Mouse (Mus musculus) midbrain, embryonic 10.5 days (tissue): Measurements from ENCODE around the gene Card10. TPM values are rescaled to one million over a fixed set of nuclear protein-coding genes. Genes with fewer than 3 reads are reported as not detected.

Source experiments
- DNase-seq: peaks from one replicate; pipeline ENCODE4 v3.0.0-alpha.2; 2017; ENCODE audit warnings: low spot score
- H3K27ac ChIP-seq: fragments of 300-500 bp; sonication (generic); replicated peaks from 2 replicates; pipeline ENCODE4 v1.5.1; 2016; ENCODE audit warnings: mild to moderate bottlenecking
- H3K27me3 ChIP-seq: fragments of 300-500 bp; sonication (generic); 2 replicates; pipeline ENCODE4 v1.6.1; 2016; ENCODE audit warnings: low read depth, mild to moderate bottlenecking; ENCODE audit not compliant: poor library complexity, severe bottlenecking
- H3K36me3 ChIP-seq: fragments of 300-500 bp; sonication (generic); 2 replicates; pipeline ENCODE4 v1.6.1; 2016; ENCODE audit warnings: mild to moderate bottlenecking, moderate library complexity
- H3K4me1 ChIP-seq: fragments of 300-500 bp; sonication (generic); 2 replicates; pipeline ENCODE4 v1.6.1; 2016
- H3K4me3 ChIP-seq: fragments of 300-500 bp; sonication (generic); 2 replicates; pipeline ENCODE4 v1.5.1; 2016; ENCODE audit warnings: mild to moderate bottlenecking, moderate library complexity
- H3K9me3 ChIP-seq: fragments of 300-500 bp; sonication (generic); replicated peaks from 2 replicates; pipeline ENCODE4 v1.6.1; 2016; ENCODE audit warnings: mild to moderate bottlenecking
- WGBS: fragments of 180-500 bp; shearing (Covaris S2); methylation state at CpG from one replicate; pipeline ENCODE4 v1.1.7; 2016; 5-methylcytosine and 5-hydroxymethylcytosine counted together
- polyA plus RNA-seq: library from polyadenylated mRNA; unstranded; fragments of >200 nt; fragmentation: Nextera tagmentation; extraction: Ambion mirVana; gene quantifications from 2 replicates; pipeline ENCODE4 v1.2.1, GENCODE M21; 2016

The Card10 gene
- polyA plus RNA-seq, 1 experiment from 2014 or later = 2.6 TPM

DNA sequence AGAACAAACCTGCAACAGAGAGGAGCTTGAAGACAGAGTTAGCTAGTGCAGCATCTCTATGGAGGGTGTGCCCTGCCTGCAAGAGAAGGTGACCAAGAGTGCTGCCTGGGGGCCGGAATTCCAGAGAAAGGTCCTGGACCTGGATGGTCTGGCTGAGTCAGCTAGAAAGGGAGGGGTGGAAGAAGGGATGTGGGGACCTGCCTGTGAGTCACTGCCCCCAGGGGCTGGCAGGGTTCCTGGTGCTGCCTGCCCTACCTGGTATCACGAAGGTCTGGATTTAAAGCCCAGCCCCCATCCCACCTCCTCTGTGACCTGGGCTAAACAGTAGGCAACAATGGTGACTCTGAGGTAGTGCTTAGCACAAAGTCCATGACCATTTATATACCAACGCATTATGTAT lies 4.3 kb upstream of the Card10 start:
- Histone ChIP-seq H3K27me3 (peaks cover 63% of the 10 kb centered on the region), H3K27ac (no peak overlapping the region), H3K9me3 (no peaks in the 10 kb centered on the region), H3K36me3 (no peaks in the 10 kb centered on the region), H3K4me3 (no peak overlapping the region), H3K4me1 (peaks cover 34% of the 10 kb centered on the region)
- no peak for DNase-seq
- 79% methylated on average over 3 of the region's 3 CpGs for WGBS

DNA sequence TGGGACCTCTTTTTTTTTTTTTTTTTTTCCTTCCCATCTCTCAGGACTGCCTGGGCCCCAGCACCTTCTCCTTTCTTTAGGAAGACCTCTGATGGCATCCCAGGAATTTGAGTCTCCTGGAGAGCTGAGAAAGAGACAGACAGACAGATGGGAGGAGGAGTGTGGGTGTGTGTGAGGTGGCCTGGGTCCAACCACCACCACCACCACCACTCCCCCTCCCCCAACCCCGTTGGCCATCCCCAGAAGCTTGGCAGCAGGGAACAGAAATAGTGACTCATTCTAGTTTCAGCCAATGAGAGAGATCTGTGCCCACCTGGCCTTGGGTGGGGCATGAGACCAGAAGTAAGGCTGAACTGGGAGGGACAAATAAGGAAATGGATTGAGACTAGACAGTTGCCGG lies 3.8 kb upstream of the Card10 start:
- peaks cover 68% of the 10 kb centered on the region for H3K27me3 ChIP-seq
- WGBS = 48% methylated on average over 2 of the region's 2 CpGs
- H3K4me1 ChIP-seq = peaks cover 40% of the 10 kb centered on the region
- no peaks in the 10 kb centered on the region for H3K9me3 ChIP-seq
- H3K36me3 ChIP-seq = no peaks in the 10 kb centered on the region
- no peak overlapping the region for H3K27ac ChIP-seq
- no peak overlapping the region for H3K4me3 ChIP-seq
- no peak for DNase-seq

DNA sequence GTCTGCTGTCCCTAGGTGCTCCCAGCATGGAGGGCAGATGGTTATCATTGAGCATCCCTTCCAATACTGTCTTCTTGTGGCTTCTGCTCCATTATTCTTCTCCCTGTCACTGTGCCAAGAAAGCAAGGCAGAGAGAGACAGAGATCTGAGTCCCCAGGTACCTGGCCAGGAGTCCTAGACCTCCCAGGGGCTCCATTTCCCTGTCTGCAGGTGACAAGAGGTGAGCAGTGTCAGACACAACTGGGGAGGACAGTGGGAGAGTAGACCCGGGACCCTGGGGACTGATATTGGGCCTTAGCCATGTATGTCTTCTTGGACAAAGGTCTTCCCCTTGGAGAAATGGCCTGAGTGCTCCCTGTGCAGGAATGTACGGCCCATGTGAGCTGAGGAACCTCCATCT lies 2.5 kb upstream of the Card10 start:
- no peak for DNase-seq
- peaks cover 81% of the 10 kb centered on the region for H3K27me3 ChIP-seq
- H3K4me3 ChIP-seq = no peak overlapping the region
- H3K36me3 ChIP-seq = no peaks in the 10 kb centered on the region
- WGBS = 79% methylated on average over 2 of the region's 2 CpGs
- H3K27ac ChIP-seq = no peak overlapping the region
- no peaks in the 10 kb centered on the region for H3K9me3 ChIP-seq
- H3K4me1 ChIP-seq = peaks cover 42% of the 10 kb centered on the region

DNA sequence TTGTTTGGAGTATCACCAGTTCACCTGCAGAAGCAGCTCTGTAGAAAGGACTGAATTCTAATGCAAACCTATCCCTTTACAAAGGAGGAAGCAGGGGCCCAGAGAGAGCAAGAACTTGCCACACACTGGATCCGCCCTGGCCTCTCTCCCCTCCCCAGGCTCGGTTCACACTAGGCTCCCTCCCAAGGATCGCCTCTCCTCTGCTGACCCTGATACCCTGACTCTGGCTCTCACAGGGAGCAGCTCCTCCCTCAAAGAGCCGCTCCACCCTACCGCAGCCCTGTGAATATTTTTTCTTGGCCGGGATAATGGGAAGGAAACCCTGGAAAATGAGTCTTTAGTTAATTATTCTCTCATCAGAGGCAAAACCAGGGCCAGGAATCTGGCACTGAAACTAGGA lies 1.5 kb upstream of the Card10 start:
- WGBS = 5% methylated on average over 6 of the region's 6 CpGs
- Histone ChIP-seq H3K27ac (no peak overlapping the region), H3K36me3 (no peaks in the 10 kb centered on the region), H3K4me3 (no peak overlapping the region), H3K4me1 (peaks cover 42% of the 10 kb centered on the region), H3K9me3 (no peaks in the 10 kb centered on the region), H3K27me3 (peaks cover 87% of the 10 kb centered on the region)
- DNase-seq = no peak

DNA sequence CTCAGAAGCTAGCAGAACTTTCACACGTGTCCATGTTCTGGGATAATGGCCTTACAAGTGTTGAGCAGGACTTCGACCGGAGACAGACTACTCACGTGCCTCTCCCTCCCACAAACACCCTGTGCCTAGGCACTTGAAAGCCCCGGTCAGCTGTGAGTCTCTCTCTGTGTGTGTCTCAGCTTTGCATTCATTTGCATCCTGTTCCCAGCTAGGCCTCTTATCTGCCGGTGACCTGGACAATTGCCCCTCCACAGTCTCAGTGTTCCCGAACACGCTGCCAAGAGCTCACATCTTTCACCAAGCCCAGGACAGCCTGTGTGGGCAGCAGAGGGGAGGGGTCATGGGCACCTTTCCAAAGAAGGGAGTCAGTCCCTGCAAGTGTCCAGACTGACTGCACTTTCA lies 658 bp upstream of the Card10 start:
- Histone ChIP-seq H3K27me3 (peaks cover 93% of the 10 kb centered on the region), H3K36me3 (no peaks in the 10 kb centered on the region), H3K4me1 (peaks cover 47% of the 10 kb centered on the region), H3K9me3 (no peaks in the 10 kb centered on the region), H3K27ac (no peak overlapping the region), H3K4me3 (peak overlapping the region; percentile 61)
- WGBS = 1% methylated on average over 8 of the region's 8 CpGs
- peak; percentile 51 for DNase-seq

DNA sequence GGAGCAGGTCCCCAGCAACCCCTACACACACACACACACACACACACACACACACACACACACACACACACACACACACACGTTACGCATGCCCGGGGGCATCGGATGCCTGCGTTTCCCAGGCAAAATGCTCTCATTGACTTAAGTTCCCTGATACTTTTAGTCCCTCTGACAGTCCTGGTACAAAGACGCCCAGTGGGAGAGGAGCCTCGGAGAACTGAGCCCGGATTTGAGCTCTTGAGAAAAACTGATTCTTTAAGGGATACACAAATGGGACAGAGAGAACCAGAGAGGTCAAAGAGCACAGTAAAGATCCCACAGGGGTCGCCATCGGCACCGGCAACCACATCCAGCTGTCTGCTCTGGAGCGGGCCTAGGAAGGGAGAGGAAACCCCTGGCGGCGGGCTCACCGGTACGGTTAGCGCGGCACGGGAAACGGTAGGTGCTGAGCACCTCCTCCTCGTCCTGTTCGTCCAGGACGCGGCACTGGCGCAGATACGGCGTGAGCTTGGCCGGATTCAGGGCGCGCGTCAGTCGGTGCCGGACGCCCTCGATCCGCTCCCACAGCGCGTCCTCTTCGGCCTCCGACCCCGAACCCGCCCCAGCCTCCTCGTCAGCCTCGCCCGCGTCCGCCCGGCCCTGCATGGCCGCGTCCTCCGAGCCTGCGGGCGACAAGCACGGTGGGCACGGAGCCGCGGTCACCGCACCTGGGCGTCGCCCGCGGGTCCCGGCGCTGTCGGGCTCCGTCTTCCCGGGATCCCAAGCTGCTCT lies 686 bp downstream of the Card10 start:
- H3K4me1 ChIP-seq = peaks cover 50% of the 10 kb centered on the region
- H3K27ac ChIP-seq = peak overlapping the region; percentile 76
- peaks cover 94% of the 10 kb centered on the region for H3K27me3 ChIP-seq
- peak; percentile 48 for DNase-seq
- H3K36me3 ChIP-seq = no peaks in the 10 kb centered on the region
- H3K4me3 ChIP-seq = peak overlapping the region; percentile 61
- H3K9me3 ChIP-seq = no peaks in the 10 kb centered on the region
- WGBS = 3% methylated on average over 67 of the region's 67 CpGs

DNA sequence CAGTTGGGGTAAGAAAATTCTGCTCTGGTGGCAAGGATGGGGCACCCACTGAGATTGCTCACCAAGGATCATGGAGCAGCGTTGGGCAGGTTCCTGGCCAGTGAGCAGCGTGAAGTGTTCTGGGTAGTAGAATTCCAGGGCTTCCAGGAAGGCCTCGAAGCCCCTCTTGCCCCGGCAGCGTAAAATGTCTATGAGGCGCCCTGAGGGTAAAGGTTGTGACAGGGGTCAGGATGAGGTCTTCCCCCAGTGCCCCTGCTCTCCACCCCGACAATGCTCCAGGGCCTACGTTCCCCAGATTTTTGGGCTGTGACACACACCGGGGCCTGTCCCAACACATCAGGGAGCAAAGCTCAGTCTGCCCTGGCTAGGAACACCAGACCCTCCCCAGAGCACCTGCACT lies 1.3 kb downstream of the Card10 start:
- no peaks in the 10 kb centered on the region for H3K36me3 ChIP-seq
- H3K27me3 ChIP-seq = peaks cover 94% of the 10 kb centered on the region
- WGBS = 72% methylated on average over 9 of the region's 9 CpGs
- no peak for DNase-seq
- H3K27ac ChIP-seq = no peak overlapping the region
- H3K4me1 ChIP-seq = peaks cover 52% of the 10 kb centered on the region
- no peaks in the 10 kb centered on the region for H3K9me3 ChIP-seq
- H3K4me3 ChIP-seq = peak overlapping the region; percentile 61

DNA sequence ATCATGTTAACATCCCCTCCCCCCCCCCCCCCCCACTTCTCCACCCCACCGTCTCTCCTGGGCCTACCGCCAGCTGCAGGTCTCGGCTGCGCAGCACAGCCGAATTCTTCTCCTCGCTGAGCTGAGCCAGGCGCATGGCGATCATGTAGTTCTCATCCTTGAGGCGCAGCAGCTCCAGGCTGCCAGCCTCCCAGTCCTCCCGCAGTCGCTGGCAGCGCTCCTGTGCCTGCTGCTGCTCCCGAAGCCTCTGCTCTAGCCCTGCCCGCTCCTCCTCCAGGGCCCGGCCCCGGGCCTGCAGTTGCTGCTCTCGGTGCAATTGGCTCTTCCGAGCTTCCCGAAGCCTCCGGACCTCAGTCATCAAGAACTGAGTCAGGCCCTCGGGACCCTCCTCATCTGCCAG lies 3.8 kb downstream of the Card10 start:
- H3K4me1 ChIP-seq = peaks cover 56% of the 10 kb centered on the region
- H3K36me3 ChIP-seq = no peaks in the 10 kb centered on the region
- H3K27ac ChIP-seq = no peak overlapping the region
- peaks cover 84% of the 10 kb centered on the region for H3K27me3 ChIP-seq
- 52% methylated on average over 21 of the region's 21 CpGs for WGBS
- H3K9me3 ChIP-seq = no peaks in the 10 kb centered on the region
- DNase-seq = no peak
- no peak overlapping the region for H3K4me3 ChIP-seq

DNA sequence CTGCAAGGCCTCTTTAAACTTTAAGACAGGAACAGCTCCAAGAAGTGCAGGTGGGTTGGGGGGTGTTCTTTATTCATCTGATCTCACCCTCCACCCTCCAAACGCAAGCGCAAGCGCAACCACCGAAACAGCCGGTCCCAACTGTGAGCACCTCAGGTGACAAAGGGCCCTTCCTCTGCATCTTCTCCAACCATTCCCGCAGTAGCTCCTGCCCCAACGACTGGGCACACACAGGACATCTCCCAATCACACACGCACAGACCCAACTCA lies 5.8 kb downstream of the Card10 start:
- Histone ChIP-seq H3K4me3 (no peak overlapping the region), H3K4me1 (peaks cover 35% of the 10 kb centered on the region), H3K27me3 (peaks cover 63% of the 10 kb centered on the region), H3K27ac (0 out of 2 replicates have a peak overlapping the region, but pooled peaks have one; percentile 34), H3K36me3 (no peaks in the 10 kb centered on the region), H3K9me3 (no peaks in the 10 kb centered on the region)
- WGBS = 90% methylated on average over 8 of the region's 8 CpGs
- DNase-seq = no peak

DNA sequence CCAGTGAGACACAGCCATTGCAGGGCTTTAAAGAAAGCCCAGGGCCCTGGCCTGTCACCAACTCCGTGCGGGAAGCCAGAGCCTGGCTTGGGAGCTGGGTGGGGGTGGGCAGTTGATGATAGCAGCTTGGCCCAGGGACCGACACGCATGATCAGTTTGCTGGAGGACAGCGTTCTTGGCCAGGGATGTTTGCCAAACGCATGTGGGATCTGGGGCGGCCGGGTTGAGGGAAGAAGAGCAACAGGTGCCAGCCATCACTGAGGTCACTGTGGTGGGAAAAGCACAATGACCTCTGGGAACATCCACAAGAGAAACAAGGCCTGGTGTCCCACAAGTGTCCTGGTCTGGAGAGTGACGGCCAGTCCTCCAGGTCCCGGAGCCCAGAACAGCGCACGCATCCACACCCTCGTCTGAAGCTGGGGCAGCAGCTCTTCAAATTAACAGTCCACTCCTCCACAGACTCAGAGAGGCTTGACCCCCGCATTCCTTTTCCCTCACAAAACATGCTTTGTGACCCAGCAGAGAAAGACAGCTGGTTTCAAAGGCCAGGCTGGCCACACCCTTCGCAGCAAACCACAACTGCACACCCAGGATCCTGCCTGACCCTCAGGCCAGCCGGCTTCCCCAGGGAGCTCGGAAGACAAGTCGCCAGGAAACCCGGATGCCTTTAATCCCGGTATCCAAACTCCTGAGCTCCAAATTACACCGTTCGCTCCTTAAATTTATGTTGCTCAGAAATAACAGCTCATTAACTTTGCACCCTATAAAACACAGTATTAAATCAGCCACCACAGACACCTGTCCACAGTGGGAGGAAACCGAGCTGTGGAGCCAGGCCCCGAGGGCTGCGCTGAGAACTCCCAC lies 6.4 kb downstream of the Card10 start:
- Histone ChIP-seq H3K4me3 (no peak overlapping the region), H3K27ac (peak overlapping the region; percentile 34), H3K27me3 (peaks cover 58% of the 10 kb centered on the region), H3K4me1 (peaks cover 30% of the 10 kb centered on the region), H3K36me3 (no peaks in the 10 kb centered on the region), H3K9me3 (no peaks in the 10 kb centered on the region)
- WGBS = 51% methylated on average over 25 of the region's 25 CpGs
- DNase-seq = peak; percentile 37

DNA sequence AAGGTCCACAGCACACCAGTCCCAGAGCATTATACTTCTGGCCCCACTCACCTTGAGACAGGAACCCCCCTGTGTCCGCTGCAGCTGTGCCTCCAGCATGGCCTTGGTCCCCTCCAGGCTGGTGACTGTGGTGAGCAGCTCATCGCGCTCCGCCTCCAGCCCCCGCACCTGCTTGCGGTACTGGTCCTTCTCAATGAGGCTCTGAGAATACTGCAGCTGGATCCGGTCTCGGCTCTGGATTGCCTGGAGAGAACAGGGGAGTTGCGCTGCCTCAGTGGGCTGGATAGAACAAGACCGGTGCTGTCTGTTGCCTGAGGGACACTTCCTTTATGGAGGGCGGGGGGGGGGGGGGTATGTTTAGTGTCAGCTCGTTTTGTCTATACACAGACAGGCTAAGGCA lies 11.9 kb downstream of the Card10 start:
- Histone ChIP-seq H3K4me3 (no peak overlapping the region), H3K9me3 (no peaks in the 10 kb centered on the region), H3K36me3 (no peaks in the 10 kb centered on the region), H3K27me3 (peaks cover 17% of the 10 kb centered on the region; the same call in 1 of the 2 replicates), H3K4me1 (peaks cover 47% of the 10 kb centered on the region), H3K27ac (peak overlapping the region; percentile 66)
- WGBS = 83% methylated on average over 12 of the region's 12 CpGs
- DNase-seq = no peak

DNA sequence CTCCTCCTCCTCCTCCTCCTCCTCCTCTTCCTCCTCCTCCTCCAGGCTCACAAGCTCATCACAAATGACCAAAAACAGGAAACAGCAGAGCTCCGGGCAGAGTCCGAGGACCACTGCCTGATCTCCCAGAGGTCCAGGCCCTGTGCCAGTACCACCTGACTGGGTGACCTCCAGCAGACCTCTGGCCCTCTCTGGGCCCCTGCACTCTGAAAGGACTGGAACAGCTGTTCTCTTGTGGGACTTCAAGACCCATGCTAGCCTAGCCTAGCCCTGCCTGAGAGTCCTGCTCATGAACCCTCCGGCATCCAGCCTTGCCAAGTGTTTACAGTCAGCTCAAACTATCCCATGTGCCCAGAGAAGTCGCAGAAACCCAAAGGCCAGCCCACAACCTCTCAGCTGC lies 12.4 kb downstream of the Card10 start:
- Histone ChIP-seq H3K4me3 (no peak overlapping the region), H3K36me3 (no peaks in the 10 kb centered on the region), H3K4me1 (peaks cover 47% of the 10 kb centered on the region), H3K27me3 (peaks cover 12% of the 10 kb centered on the region; the same call in 1 of the 2 replicates), H3K9me3 (no peaks in the 10 kb centered on the region), H3K27ac (peak overlapping the region; percentile 66)
- WGBS = 58% methylated on average over 4 of the region's 4 CpGs
- no peak for DNase-seq

DNA sequence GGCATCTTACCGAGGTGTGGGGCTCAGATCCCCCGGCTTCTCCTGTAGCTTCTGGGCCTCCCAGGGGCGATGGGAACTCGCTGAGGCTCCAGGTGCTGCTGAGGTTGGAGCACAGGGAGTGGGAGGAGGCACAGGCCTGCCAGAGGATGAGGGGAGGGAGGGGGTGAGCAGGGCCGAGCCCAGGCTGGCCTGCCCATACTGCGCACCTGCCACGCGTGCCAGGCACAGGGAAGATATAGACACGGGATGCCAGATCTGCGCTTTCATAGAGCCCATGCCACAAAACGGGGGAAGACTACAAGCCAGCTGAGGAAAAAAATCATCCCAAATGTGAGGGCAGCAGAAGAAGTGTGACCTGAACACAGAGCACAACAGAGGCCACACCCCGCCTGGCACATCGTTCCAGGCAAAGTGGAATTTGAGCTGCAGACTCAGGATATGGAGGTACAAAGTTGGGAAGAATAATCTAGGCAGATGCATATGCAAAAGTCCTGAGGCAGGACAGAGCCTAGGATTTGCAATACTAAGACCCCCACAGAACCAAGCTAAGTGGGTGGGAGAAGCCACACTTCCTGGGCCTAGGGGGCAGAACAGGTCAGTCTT lies 13.0 kb downstream of the Card10 start:
- whole genome bisulfite sequencing = 87% methylated on average over 13 of the region's 13 CpGs
- DNase-seq = no peak
- no peak overlapping the region for H3K27ac ChIP-seq
- no peaks in the 10 kb centered on the region for H3K36me3 ChIP-seq
- H3K4me3 ChIP-seq = no peak overlapping the region
- H3K4me1 ChIP-seq = peaks cover 43% of the 10 kb centered on the region
- no peaks in the 10 kb centered on the region for H3K9me3 ChIP-seq
- peaks cover 5% of the 10 kb centered on the region; the same call in 1 of the 2 replicates for H3K27me3 ChIP-seq
